Mouse (Mus musculus) forebrain, embryonic 11.5 days (tissue): ENCODE results near the gene Dlat. TPM values are rescaled to one million over a fixed set of nuclear protein-coding genes. Genes with fewer than 3 reads are reported as not detected.

Experiments used
- ATAC-seq: fragments of 200-750 bp; cut with Nextera tagmentation; replicated peaks from 2 replicates; pipeline ENCODE4 v1.8.0; 2017; ENCODE audit warnings: moderate TSS enrichment; ENCODE audit not compliant: low FRiP score
- DNase-seq: peaks from one replicate; pipeline ENCODE4 v3.0.0-alpha.2; 2017; ENCODE audit warnings: low spot score
- H3K27ac ChIP-seq: fragments of 300-500 bp; sonication (generic); 2 replicates; pipeline ENCODE4 v1.5.1; 2014; ENCODE audit warnings: low read depth, low read length
- H3K27me3 ChIP-seq: fragments of 300-500 bp; sonication (generic); 2 replicates; pipeline ENCODE4 v1.6.1; 2014; ENCODE audit warnings: mild to moderate bottlenecking, low read length, mixed read lengths; ENCODE audit not compliant: control insufficient read depth, insufficient read depth
- H3K36me3 ChIP-seq: fragments of 300-500 bp; sonication (generic); 2 replicates; pipeline ENCODE4 v1.6.1; 2014; ENCODE audit warnings: mild to moderate bottlenecking, low read length, moderate library complexity, mixed read lengths; ENCODE audit not compliant: control insufficient read depth, insufficient read depth
- H3K4me1 ChIP-seq: fragments of 300-500 bp; sonication (generic); replicated peaks from 2 replicates; pipeline ENCODE4 v1.6.1; 2014; ENCODE audit warnings: low read length, mixed read lengths; ENCODE audit not compliant: control insufficient read depth, insufficient read depth
- H3K4me2 ChIP-seq: fragments of 300-500 bp; sonication (generic); 2 replicates; pipeline ENCODE4 v1.6.1; 2014; ENCODE audit warnings: low read depth, mild to moderate bottlenecking, low read length, moderate library complexity, mixed read lengths; ENCODE audit not compliant: severe bottlenecking
- H3K4me3 ChIP-seq: fragments of 300-500 bp; sonication (generic); 2 replicates; pipeline ENCODE4 v1.5.1; 2014; ENCODE audit warnings: low read depth, low read length
- H3K9ac ChIP-seq: fragments of 300-500 bp; sonication (generic); 2 replicates; pipeline ENCODE4 v1.6.1; 2014; ENCODE audit warnings: low read length
- H3K9me3 ChIP-seq: fragments of 300-500 bp; sonication (generic); 2 replicates; pipeline ENCODE4 v1.6.1; 2016; ENCODE audit warnings: low read length, mixed read lengths; ENCODE audit not compliant: control insufficient read depth
- WGBS: fragments of 180-500 bp; shearing (Covaris S2); extraction: QIAGEN DNeasy Blood & Tissue Kit; methylation state at CpG from one replicate; pipeline ENCODE4 v1.1.7; 2014; 5-methylcytosine and 5-hydroxymethylcytosine counted together
- polyA plus RNA-seq: library from polyadenylated mRNA; unstranded; fragments of >200 nt; fragmentation: Nextera tagmentation; extraction: Ambion mirVana; gene quantifications from 2 replicates; pipeline ENCODE4 v1.2.1, GENCODE M21; 2014

The Dlat gene
- polyA plus RNA-seq, 1 experiment from 2014 or later: 57.7 TPM

DNA sequence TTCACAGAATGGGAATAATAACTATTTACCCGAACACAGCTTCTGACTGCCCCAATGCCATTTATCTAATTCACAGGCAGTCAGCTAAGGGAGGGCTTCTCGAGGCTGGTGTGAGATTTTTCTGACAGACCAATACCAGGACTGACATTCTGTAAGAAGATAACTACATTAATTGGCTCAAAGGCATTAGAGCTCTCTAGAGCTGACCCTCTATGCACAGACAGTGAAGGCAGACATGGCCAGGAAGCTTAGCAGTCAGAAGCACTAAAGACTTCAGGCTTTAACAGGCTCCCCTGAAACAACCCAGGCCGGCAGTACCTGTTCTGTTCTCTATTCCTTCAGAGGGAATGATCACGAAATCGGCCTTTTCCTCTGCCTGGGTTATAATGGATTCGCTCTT, 35.6 kb upstream of the Dlat start:
- H3K9me3 ChIP-seq: no peaks in the 10 kb centered on the region
- no peak overlapping the region for H3K4me3 ChIP-seq
- H3K27me3 ChIP-seq: peaks cover 3% of the 10 kb centered on the region
- no peak for DNase-seq
- ATAC-seq: no peak
- WGBS: 83% methylated on average over 6 of the region's 6 CpGs
- H3K27ac ChIP-seq: no peak overlapping the region
- no peaks in the 10 kb centered on the region for H3K36me3 ChIP-seq
- H3K4me1 ChIP-seq: peaks cover 14% of the 10 kb centered on the region
- H3K4me2 ChIP-seq: no peak overlapping the region
- no peak overlapping the region for H3K9ac ChIP-seq

DNA sequence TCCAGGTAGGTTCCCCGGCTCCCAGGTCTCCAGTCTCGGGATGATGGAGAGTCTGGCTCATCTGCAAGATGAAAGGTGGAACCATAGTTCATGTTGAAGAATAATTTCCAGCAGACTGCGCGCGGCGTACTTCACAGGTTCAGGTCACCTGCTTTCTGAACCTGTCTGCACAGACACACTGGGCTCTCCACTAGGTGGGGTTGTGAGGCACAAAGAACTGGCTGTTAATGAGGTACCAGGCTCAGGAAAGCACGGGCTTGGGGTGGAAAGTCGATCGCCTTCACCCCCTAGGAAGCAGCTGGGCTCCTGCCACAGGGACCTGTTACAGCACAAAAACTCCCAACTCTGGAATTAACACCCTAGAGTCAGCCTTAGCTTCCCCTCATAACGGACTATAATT, 34.1 kb upstream of the Dlat start:
- no peak overlapping the region for H3K9ac ChIP-seq
- no peaks in the 10 kb centered on the region for H3K36me3 ChIP-seq
- DNase-seq: peak; percentile 63
- 11% methylated on average over 10 of the region's 10 CpGs for WGBS
- H3K27ac ChIP-seq: no peak overlapping the region
- peaks cover 13% of the 10 kb centered on the region for H3K4me1 ChIP-seq
- H3K4me2 ChIP-seq: no peak overlapping the region
- H3K9me3 ChIP-seq: no peaks in the 10 kb centered on the region
- no peak overlapping the region for H3K4me3 ChIP-seq
- no peak for ATAC-seq
- no peaks in the 10 kb centered on the region for H3K27me3 ChIP-seq

DNA sequence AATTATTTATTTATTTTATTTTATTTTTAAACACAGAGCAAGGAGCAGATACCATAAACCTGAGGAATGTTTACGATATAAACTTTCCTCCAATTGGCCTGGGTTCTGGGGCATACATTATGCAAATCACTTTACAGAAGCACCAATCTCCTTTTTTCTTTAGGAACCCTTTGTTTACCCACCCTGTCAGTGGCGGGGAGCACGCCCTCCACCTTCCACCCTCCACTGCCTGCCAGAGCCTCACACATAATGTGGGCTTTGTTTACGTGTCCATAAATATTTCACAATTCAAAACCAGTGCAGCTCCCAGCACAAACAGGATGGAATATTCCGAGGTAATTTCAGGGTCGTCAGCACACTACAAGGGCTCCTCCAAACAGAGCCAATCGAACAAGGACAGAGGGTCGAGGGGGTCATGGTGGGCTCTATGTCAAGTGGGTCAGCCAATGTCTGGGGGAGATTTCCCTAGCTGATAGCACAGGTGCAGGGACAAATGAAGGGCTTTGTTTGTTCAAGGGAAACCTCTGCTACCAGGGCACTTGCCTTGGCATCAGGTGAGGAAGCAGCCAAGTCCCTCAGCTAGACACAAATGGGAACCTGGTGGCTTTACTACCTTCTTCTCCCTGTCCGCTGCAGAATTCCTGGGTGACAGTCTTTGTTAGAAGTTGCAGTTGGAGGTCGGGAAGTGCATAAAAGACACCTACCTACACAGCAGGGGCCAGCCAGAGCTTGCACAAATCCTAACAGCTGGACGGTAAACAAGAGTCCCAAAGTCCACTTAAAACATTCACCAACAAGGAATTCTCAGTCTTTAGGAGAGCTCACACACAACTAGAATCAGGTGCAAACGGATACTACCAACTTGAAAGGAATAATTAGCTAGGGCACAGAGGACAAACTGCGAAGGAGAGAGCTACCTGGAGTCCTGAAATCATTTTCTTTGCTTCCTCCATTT, 33.3 kb upstream of the Dlat start:
- H3K9ac ChIP-seq: no peak overlapping the region
- no peaks in the 10 kb centered on the region for H3K9me3 ChIP-seq
- H3K27ac ChIP-seq: no peak overlapping the region
- DNase-seq (no peak), ATAC-seq (peak; percentile 45)
- H3K4me3 ChIP-seq: no peak overlapping the region
- H3K36me3 ChIP-seq: no peaks in the 10 kb centered on the region
- 19% methylated on average over 13 of the region's 13 CpGs for WGBS
- H3K4me1 ChIP-seq: peaks cover 9% of the 10 kb centered on the region
- H3K27me3 ChIP-seq: no peaks in the 10 kb centered on the region
- peak overlapping the region; percentile 15; the same call in 1 of the 2 replicates for H3K4me2 ChIP-seq

DNA sequence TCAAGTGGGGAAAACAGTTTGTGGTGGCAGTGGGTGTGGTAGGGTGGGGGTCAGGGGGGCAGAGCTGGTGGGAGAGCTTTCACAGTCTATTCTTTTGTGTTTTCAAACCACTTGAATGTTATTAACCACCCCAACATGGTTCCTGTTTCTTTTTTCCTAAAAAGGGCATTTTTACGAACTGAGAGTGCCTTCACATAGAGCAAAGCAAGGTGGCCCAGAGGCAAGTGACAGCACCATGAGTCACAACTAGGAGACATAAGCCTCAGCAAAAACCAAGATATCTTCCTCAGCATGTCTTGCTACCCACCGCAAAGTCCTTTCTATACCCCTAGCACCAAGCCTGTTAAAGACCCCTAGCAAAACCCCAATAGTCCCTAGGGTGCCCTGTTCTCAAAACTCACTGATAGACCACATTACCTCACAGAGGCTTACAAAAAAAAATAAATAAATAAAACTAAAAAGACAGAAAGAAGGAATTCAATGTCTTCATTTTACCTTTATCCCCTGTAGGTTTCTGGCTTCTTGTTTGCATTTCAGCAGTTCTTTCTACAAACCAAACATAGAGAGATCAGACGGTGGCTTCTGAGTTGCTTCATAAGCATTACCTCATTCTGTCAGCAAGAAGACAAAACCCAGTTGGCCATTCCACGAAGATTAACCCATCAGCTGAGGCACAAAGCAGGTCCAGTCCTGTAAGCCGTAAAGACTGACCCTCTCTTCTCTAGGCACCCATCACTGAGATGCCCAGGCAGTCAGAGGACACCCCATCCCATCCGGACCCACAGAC, 27.5 kb upstream of the Dlat start:
- Histone ChIP-seq H3K4me2 (no peak overlapping the region), H3K36me3 (no peaks in the 10 kb centered on the region; the same call in 1 of the 2 replicates), H3K9ac (no peak overlapping the region), H3K27ac (no peak overlapping the region), H3K4me1 (no peaks in the 10 kb centered on the region), H3K9me3 (no peaks in the 10 kb centered on the region), H3K27me3 (no peaks in the 10 kb centered on the region), H3K4me3 (no peak overlapping the region)
- WGBS: 79% methylated on average over 6 of the region's 6 CpGs
- DNase-seq (no peak), ATAC-seq (no peak)

DNA sequence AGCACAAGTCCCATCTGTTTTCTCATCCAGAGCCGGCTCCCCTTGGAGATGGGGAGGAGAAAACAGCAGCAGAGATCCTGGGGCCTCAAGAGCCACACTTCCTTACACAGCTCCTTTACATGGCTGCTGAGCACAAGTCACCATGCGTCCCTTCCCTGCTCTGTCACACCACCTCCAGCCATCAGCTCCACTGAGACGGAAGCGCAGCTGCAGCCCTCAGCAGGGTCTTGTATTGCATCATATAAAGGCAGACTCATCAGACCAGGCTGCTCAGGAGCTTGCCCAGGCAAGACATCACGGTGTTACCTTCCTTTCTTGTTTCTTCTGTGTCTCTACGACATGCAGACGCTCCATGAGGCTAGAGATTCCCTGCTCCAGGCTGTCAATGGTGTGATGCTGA, 22.1 kb upstream of the Dlat start:
- no peaks in the 10 kb centered on the region; the same call in 1 of the 2 replicates for H3K36me3 ChIP-seq
- H3K27ac ChIP-seq: no peak overlapping the region
- H3K4me2 ChIP-seq: no peak overlapping the region
- H3K4me1 ChIP-seq: no peaks in the 10 kb centered on the region
- H3K27me3 ChIP-seq: no peaks in the 10 kb centered on the region
- ATAC-seq (no peak), DNase-seq (peak; percentile 40)
- WGBS: 73% methylated on average over 7 of the region's 7 CpGs
- no peak overlapping the region for H3K4me3 ChIP-seq
- no peak overlapping the region for H3K9ac ChIP-seq
- H3K9me3 ChIP-seq: no peaks in the 10 kb centered on the region

DNA sequence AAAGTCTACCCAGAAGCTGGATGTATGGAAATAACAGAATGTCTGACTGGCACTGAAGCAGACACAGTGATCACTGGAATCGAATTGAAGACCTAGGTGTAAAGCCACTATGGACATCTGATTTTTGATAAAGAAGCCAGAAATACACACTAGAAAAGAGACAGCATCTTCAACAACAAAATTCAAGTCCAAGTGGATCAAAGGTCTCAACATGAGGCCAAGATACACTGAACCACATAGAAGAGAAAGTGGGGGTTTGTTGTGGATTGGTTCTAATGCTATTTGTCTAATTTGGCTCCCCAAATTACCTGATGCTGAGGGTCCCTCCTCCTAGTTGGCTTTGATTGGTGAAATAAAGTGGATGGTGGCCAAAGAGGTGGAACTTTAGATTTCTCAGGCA, 19.8 kb upstream of the Dlat start:
- Histone ChIP-seq H3K9me3 (no peaks in the 10 kb centered on the region), H3K9ac (no peak overlapping the region), H3K4me2 (no peak overlapping the region), H3K4me3 (no peak overlapping the region), H3K27me3 (no peaks in the 10 kb centered on the region), H3K36me3 (no peaks in the 10 kb centered on the region), H3K4me1 (no peaks in the 10 kb centered on the region), H3K27ac (no peak overlapping the region)
- ATAC-seq (no peak), DNase-seq (peak; percentile 15)
- WGBS: 87% methylated on average over 1 of the region's 1 CpGs

DNA sequence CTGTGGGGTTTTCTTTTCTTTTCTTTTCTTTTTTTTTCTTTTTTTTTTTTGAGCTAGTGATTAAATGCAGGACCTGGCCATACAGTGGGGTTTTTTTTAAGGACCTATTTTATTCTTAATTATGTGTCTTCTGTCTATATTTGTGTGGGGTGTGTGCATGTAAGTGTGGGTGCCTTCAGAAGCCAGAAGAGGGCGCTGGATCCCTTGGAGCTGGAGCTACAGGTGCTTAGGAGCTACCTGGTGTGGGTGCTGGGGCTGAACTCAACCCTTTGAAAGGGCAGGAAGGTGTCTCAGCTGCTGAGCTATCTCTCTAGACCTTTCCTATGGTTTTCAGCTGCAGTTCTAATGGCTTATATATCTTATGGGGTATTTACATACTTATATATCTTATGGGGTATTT, 15.2 kb upstream of the Dlat start:
- H3K4me3 ChIP-seq: no peak overlapping the region
- H3K9ac ChIP-seq: no peak overlapping the region
- DNase-seq (no peak), ATAC-seq (no peak)
- 13% methylated on average over 1 of the region's 1 CpGs for WGBS
- no peak overlapping the region for H3K4me2 ChIP-seq
- H3K36me3 ChIP-seq: no peaks in the 10 kb centered on the region
- H3K27ac ChIP-seq: no peak overlapping the region
- no peaks in the 10 kb centered on the region for H3K4me1 ChIP-seq
- H3K27me3 ChIP-seq: no peaks in the 10 kb centered on the region
- H3K9me3 ChIP-seq: no peaks in the 10 kb centered on the region

DNA sequence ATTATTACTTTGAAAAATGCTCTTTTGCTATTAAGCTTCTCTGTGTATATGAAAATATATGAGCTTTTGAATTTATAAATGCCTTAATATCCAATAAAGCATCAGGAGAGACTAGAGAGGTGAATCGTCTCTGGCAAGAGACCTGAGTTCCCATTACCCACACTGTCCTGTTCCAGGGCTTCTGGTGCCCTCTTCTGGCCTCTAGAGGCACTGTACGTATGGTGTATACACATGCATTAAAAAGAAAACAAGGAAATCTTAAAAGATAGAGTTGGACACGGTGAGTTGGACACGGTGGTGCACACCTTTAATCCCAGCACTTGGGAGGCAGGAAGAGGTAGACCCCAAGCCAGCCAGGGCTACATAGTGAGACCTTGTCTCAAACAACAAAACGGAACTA, 11.1 kb upstream of the Dlat start:
- H3K9me3 ChIP-seq: no peaks in the 10 kb centered on the region
- WGBS: 36% methylated on average over 5 of the region's 5 CpGs
- DNase-seq: no peak
- H3K27me3 ChIP-seq: no peaks in the 10 kb centered on the region
- no peak overlapping the region for H3K4me3 ChIP-seq
- no peak overlapping the region for H3K9ac ChIP-seq
- no peaks in the 10 kb centered on the region for H3K4me1 ChIP-seq
- no peak overlapping the region for H3K27ac ChIP-seq
- peak; percentile 61; the same call in 1 of the 2 replicates for ATAC-seq
- no peak overlapping the region for H3K4me2 ChIP-seq
- no peaks in the 10 kb centered on the region for H3K36me3 ChIP-seq
